Mouse (Mus musculus): ENCODE measurements around the gene Ccdc34. TPM values are rescaled to one million over a fixed set of nuclear protein-coding genes. Genes with fewer than 3 reads are reported as not detected.

Gene Ccdc34
- total RNA-seq, 2 experiments from 2014 or later = 3.8 to 4.1 TPM

DNA sequence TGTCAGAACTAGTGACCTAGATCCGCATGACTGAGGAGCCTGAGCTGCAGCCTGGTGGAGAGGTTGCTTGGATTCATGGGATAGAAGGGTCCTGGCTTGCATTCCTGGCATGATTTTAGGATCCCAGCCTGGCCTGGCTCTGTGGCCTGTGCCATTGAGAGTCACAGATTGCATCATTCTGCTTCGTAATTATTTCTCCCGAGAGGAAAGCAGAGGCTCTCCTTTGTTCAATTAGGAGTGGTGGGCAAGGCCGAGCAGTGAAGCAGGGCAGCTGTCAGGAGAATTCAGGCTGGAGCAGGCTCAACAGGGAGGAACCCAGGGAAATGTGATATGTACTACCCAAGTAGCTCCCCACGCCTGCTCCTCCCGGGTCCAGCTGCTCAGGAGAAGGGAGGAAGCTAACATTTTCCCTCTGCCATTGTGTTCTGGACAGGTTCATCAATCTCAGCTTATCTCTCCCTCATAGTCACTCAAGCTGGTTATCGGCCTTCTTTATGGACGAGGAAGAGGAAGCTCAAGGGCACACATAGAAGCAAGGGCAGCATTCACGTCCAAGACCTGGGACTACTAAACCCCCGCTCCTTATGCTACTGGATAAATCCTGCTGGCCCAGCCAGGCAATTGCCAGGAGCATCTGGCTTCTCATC lies 162.2 kb downstream of the Ccdc34 start:
- peak; percentile 57 to 76 for DNase-seq

DNA sequence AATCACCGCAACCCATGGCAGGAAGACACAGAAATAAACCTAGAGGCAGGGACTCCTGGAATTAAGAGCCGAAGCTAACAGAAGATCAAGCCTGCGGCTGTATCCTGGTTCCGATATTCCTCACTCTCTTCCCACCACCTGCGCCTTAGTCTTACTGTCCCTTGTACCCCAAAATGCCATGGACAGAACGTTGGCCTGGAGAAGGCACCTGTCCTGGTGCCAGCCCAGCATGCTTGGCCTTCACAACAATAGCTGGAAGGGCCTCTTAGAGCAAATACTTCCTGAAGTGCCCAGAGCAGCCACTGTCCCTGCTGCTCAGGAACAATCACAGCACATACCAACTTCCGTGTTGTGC lies 162.7 kb downstream of the Ccdc34 start:
- no peak for DNase-seq

DNA sequence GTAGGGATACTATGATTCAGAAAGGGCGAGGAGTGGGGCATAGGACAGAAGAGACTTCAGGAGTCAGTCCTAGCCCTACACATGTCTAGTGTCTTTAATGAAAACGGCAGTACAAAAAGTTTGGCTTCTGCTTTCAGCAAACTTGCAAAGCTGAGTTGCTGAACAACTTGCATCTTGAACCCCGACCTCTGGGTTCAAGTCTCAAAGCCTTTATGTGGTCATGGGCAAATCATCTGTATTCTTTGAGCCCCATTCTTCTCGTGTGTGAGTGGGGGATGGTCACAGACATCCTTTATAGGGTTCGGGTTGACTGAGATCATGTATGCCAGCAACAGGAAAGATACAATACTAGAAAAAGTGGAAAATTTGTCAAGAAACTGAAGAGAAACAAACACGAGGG lies 164.0 kb downstream of the Ccdc34 start:
- no peak for DNase-seq

DNA sequence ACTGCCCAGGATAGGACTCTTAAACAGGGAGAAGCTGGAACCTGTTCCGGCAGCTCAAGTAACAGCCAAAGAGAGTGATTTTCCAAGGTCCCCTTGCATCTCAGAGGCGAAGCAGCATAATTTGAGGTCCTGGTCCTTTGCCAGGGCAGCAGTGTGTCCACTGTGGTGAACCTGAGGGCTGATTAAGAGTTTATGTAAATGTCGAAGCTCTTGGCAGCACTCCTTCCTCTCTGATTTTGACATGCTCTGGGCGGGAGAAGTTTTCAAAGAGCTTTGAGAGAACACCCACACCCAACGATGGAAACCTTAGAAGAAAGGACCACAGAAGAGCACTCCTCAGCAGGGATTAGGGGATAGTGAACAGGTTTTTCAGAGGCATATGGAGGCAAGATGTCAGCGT lies 164.6 kb downstream of the Ccdc34 start:
- DNase-seq = peak; percentile 14 to 32

DNA sequence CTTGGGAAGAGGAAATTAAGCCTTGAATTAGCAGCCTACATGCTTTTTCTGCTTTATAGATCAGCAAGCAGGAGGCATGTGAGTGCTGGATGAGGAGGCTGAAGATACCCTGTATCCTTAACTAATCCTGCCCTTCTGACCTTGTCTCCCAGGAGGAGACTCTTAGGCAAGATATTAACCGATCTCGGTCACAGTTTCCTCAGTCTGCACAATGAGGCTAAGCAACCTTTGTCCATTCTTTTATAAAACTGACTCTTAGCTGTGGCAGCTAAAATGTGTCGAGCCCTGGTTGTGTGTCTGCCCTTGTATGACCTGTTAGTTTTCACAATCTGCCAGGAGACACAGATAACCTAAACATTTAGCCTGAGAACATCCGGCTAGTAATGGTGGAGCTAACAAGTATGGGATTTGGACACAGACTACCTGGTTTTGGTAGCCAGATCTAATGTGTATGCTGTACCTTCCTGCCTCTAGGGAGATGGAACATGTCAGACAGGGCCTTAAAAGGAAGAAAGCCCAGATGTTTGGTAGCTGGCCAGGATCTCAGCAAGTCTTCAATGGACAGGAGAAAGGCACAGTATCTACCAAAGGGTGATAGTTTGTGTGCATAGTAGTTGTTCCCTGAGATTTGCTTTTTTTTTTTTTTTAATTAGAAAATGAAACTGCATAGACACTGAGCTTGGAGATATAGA lies 165.3 kb downstream of the Ccdc34 start:
- no peak for DNase-seq

DNA sequence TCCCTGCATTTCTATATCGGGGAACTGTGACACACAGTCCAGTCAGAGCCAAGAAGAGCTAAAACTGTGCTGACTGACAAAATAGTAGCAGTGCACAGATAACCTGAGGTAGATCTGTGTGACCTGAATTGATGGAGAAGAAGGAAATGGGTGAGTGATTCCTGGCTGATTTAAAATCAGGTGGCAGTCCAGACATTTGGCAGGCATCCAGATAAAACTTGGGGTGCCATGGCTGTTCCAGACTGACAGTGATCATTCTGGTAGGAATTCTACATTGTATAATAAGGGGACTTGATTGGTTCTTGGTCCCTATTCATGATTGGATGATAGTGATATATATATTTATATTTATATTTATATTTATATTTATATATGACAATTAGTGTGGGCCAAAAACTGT lies 166.5 kb downstream of the Ccdc34 start:
- DNase-seq = no peak

DNA sequence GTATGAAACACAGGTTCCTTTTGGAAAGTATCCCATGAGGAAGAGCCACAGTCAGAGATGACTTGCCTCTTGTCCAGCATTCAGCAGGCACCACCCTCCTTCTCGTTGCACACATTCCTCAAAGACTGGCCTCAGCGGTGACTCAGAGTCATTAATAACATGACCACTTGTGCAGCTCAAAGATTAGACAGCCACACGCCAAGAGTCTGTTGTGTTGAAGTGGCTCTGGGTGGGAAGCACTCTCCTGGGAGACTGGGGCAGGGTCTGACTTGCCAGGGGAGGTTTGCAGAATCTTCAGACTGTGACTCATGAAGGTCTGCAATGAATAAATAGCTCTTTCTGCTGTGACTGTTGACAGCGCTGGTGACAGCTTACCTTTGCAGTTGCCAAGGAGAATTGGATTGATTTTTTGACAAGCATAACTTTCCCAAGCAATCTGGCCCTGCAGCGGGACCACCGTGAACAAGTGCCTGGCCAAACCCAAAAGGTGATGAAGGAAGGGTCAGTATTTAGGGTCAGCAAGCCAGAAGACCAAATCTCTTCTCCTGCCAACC lies 168.9 kb downstream of the Ccdc34 start:
- DNase-seq = peak; percentile 44 to 70

DNA sequence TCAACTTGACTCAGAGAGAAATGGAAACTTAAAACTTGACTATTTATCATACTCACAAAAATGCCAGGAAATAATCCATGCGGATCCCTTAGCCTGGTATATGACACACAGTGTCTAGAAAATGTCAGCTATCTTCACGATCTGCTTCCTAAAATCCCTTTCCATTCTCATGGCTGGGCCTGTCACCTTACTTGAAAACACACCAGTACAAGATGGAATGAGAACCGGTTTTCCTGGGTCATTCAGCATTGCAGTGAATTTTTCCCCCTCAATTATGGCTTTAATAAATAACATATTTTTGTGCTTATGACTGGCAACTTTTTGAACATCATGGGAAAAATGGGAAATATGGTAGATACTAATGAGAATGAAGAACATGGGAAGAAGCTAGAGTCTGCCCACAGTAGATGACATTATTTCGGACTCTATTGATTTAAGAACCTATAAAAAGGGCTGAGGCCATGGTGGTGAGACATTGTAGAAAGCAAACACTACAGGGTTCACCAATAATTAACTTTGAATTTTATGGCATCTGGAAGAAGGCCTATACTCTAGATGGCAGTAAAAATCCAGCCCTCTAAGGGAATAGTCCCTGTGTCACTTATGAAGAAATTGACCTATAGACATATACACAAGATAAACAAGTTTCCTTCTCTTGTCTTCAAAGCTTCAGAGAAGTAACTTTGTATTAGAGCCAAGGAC lies 171.2 kb downstream of the Ccdc34 start:
- no peak for DNase-seq

DNA sequence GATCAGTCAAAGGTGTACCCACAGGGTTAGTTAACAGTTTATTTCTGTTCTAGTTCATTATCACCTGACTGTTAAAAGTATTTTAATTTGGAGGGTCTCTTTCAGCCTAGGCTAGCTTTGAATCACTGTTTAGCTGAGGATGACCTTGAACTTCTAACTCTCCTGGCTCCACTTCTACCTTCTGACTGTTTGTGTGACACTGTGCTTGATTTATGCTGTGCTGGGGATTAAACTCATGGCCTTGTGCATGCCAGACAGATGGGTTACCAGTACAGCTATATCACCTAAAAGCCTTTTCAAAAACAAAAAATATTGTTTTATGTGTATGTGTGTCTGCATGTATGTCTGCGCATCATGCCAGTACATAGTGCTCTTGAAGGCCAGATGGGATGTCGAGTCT lies 172.8 kb downstream of the Ccdc34 start:
- DNase-seq = no peak

DNA sequence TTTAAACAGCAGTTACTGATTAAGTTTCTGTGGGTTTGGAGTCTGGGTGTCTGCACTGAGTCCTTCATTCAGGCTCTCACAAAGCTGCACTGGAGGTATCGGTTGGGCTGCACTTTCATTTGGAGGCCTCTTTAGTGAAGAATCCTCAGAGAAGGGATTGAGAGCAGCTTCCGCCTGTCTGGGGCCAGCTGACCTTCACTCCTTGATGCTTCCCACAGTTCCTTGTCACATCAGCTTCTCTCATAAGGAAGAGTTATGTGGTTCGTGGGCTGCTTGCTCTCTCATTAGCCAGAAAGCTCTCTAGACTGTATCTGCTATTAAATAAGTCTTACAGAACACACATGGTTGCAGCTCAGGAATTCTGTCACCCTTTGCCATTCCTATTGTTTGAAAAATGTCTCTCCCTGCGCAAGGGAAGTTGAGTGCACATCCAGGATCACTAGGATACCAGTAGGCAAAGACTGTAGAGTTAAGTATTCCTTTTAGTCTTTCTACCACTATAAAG lies 173.6 kb downstream of the Ccdc34 start:
- DNase-seq = no peak

DNA sequence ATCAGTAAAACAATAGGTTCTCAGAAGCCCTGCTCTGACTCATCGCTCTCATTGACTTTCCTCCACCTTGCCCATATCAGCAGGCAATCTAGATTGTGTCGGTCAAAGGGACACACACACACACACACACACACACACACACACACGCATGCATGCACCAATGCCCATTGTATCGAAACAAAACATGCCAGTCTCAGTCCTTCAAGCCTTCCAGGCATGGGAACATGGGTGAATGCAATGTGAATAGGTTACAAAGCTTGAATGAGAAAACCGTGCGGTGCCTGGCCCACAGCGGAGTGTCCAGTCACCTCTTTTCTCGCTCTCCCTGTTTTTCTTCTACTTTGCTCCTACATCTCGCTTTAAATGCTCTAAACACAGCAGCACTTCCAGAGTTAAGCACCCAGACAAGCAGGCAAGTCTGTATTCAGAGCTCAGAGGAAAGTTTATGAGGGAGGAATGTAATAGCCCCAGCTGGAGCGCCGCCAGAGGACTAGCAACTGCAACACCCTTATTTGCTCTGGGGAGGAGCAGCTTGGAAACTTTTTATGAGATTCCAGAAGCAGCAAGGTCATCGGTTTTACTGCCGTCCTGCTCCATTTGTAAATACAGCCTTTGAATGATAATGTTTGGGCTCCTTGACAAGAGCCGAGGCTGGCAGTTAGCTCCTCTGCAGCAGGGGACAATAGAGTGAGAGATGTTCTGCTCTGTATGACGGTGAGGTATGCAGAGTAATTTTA lies 174.5 kb downstream of the Ccdc34 start:
- peak; percentile 68 to 76 for DNase-seq

DNA sequence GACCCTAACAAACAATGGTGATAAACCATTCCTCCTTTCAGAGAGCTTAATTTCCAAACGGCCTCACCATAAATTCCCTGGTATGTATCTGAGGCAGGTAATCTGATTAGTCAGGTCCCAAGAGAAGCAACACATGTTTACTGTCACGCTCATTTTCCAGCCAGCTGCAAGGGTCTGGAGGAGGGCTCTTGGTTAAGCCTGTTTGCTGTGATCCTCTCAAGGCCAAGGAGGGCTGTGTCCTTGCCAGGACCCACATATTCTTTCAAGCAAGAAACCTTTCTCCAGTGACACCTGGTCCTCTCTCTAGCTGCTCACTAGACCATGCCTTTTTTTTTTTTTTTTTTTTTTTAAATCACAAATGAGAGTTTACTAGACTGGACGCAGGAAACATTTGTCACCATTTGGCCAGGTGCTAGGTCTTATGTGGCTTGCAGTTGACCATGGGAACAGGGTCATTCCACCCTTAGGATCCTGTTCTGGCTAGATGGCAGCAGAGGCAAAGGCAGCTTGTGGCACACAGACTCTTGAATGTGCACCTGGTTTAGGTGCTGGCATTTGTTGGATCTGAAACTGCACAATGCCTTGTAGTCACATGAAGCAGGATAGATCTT lies 175.2 kb downstream of the Ccdc34 start:
- no peak for DNase-seq

DNA sequence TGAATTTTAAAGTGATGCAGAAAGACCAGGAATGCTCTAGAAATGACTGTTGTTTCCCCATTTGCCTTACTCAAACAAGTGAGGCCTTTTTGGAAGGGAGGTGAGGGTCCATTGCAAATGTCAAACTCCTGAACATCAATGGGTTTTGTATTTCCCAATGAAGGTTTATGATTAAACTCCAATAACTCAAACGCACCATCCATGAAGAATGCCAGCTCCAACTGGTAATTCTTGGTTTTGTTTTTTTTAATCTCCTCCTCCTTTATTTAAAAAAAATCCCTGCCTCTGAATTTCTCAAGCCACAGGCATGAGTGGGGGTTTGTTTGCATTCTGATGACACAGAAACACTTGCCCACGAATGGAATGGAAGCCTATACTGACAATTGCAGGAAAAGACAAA lies 178.9 kb downstream of the Ccdc34 start:
- DNase-seq = no peak

DNA sequence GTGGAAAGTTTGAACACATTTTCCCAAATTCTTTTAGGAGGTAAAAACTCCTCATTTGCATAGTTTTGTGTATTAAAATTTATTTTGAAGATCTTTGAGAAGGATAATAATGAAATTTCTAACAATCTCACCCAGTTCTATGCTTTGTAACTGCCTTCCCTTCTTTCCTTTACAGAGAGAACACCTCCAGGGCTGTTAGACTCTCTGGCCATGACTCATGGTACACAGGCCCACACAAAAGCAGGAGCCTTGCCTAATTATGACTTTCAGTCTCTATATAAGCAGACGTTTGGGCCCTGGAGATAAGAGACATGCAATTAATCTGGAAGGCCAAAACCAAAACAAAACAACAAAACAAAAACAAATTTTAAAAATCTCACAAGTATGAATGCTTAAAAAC lies 182.0 kb downstream of the Ccdc34 start:
- no peak for DNase-seq

DNA sequence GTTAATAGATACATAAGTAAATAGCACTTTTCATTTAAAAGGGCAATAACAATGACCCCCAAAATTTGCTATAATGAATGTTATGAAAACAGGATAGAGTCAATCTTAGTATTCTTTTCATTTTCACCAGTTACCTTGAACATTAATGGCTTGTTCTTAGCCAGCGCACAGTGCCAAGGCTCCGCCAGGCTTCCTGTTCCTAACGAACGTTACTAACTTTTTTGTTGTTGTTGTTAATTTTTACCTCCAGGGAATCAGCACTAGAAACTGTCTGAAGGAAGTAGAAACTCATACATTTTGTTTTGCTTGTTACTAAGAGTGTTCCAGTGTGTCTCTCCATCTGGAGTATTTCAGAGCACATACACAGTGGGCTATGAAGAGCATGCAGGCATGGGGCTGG lies 184.2 kb downstream of the Ccdc34 start:
- DNase-seq = no peak

DNA sequence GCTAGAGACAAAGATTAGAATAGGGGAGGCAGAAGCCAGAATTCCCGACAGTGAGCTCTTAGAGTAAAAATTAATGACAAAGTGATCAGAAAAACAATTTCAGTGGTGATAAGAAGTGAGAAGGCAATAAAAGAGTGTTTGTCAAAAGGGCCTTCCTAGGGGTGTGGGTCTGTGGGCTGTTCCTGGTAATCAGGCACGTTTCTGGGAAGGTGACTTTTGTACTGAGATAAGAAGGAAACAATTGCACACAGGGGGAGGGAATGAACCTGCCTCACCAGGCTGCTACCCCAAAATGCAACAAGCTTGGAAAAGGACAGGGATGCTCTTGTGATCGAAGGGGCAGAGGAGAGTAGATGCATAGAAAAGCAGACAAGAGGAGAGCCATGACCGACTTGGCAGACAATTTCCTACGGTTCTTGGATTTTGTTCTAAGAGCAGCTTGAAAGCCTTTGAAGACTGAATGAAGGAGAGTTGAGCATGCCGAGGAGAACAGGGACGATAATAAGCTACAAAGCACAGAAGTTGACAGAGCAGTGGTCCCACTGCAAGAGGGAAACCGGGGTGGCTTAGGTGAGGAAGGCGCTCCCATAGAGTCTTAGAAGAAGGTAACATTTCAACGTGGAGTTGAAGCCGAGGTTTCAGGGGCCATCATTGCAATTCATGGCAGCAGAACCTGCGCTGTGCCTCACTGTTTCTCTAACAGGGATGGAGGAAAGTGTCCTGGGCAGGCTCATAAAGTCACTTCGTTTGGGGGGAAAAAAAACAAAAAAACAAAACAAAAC lies 185.3 kb downstream of the Ccdc34 start:
- DNase-seq = no peak

DNA sequence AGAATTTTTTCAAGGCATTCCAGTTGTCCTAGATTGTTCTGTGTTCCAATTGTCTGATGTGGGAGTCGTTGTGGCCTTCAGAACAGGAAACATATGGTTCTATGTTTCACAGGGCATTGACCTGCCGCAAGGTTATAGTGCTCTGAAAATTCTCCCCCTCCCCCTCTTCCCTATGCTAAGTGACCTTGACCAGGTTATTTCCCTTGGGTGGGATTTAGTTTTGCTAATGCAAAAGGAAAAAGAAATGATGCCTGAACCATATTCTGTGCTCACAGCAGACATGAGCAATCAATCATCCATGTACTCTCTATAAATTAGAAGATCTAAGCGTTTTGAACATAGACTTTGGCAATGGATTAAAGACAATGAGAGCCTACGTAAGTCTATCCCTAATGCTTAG lies 186.6 kb downstream of the Ccdc34 start:
- no peak for DNase-seq

DNA sequence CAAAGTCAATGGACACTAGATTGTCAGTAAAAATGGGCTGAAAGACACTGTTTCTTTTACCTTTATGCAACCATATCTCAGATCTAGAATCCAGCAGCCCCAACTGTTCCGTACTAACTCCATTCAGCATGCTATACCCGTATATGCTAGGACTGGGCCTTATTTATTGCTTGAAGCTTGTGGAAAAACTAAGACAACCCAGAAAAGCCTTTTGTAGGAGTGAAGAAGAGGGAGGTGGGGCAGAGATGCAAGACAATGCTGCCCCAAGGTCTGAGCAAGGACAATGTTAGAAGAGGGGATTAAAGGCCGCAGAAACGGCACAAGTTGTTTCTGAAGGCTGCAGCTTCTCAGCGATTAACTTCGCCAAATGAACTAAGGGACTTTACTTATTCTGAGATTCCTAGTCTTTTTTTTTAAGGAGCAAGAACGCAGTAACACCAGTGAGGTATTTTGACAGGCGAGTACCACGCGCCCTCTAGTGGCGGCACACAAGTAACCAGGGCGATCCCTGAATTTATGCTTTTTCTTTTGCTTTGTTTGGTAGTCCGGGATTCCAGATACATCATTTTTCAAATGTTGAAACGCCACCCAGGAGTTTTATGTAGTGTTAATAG lies 187.2 kb downstream of the Ccdc34 start:
- peak; percentile 58 to 81 for DNase-seq

DNA sequence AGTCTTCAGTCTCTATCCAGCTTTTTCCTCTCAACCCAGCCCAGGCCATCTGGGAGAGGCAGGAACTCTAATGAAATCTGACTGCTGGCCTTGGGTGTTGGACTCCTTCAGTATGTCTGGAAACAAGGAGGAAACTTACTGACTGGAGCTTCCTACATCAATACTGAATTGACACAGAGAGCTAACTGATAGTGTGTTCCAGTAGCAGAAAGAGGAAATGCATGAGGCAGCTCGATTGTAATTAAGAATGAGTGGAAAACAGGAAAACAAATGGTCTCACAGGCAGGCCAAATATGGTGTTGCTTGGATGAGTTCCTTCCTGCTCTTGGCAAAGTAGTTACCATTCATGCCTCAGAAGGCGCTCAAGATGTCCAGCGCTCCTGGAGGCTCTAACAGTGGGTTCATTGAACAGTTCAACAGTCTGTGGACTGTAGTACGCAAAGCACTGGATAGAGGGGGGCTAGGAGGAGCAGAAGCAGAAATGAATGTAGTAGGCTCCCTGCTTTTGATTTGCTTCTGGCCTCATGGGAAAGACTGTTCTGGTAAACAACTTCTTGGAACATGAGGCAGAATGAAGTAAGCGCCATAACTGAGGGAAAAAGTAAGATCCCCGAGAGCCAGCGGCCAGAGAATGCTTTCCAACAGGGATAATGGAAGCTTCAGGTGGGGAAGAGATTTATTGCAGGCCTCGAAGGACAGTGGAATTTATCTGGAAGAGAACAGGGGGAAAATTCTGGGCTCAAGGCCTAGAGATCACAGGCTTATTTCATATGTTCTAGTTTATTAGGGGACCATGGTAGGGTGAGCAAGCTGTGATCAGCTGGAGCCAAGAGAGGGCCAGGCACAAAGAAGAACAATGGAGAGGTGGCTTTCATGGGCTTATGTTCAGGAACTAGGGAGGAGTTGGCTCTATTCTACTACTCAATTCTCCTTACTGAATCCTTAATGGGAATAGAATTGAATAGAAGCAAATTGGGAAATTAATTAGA lies 193.2 kb downstream of the Ccdc34 start:
- DNase-seq = peak; percentile 65 to 74

Measured in heart, adult 18-20 months (tissue).